Mouse (Mus musculus): ENCODE results near the gene Daw1. TPM values are rescaled to one million over a fixed set of nuclear protein-coding genes. Genes with fewer than 3 reads are reported as not detected.

The Daw1 gene
- total RNA-seq, 2 experiments from 2014 or later = not detected

DNA sequence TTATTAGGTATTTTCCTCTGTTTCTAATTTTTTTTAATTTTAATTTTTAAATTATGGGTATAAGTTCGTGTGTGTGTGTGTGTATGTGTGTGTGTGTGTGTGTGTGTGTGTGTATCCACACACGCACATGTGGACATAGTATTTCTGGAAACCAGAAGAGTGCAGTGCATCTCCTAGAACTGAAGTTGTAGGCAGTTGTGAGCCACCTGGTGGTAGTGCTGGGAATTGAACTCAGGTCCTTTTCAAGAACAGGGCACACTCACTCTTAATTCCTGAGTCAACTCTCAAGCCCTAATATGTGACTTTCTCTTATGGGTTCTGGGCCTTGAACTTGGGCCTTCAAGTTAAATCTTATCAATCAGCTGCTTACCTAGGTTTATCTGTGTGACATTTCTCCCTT, 27.6 kb downstream of the Daw1 start:
- DNase-seq (ENCODE audit: low spot score) = peak; percentile 18

DNA sequence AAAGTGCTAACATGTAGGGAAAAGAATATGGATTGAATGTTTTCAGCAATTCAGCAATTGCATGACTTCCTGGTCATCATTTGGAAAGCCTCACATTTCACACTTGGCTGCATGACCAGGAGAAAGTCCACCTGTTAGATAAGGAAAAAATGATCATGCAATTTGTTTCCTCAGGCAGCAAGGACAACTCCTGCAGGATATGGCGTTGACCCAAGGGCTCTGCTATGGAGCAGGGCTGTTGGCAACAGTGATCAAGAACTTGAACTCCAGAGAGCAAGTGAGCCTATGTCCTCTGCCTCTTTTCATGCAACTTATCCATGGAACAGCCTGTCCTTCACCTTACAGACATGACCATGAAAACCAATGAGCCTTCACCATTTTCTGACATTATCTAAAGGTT, 50.4 kb downstream of the Daw1 start:
- DNase-seq (ENCODE audit: low spot score) = no peak

DNA sequence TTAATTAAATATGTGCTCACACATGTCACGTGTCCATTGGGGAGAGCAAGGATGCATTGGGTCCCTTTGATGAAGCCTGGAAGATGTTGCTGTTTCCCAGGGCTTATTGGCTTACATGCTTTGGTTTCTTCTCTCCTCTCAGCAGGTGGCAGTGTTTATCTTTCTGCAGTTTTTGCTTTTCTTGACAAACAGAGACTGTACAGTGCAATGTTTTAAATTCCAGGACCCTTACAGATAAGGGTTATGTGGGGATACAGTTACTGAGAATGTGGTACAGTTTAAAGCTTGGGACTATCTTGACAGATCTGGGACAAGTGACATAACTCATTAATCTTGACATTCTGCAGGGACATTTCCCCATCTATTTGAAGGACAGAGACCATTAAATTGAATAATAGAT, 58.7 kb downstream of the Daw1 start:
- DNase-seq (ENCODE audit: low spot score) = no peak

DNA sequence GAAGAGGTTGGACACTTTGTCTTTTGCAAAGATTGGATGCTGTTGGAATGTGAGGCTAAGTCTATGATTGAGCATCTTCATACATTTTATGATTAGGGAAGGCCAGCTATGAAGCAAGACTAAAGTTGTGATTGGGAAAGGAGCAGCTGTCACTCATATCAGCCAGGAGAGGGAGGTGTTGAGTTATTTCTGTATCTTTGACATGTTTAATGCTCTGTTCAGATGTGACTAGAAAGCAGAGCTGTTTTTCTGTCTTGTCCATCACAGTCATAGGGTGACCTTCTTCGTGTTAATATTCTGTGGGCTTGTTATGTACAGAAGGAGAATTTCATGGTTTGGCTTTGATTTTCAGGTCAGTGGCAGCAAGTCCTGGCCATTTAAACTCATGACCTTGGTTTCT, 63.5 kb downstream of the Daw1 start:
- no peak for DNase-seq (ENCODE audit: low spot score)

DNA sequence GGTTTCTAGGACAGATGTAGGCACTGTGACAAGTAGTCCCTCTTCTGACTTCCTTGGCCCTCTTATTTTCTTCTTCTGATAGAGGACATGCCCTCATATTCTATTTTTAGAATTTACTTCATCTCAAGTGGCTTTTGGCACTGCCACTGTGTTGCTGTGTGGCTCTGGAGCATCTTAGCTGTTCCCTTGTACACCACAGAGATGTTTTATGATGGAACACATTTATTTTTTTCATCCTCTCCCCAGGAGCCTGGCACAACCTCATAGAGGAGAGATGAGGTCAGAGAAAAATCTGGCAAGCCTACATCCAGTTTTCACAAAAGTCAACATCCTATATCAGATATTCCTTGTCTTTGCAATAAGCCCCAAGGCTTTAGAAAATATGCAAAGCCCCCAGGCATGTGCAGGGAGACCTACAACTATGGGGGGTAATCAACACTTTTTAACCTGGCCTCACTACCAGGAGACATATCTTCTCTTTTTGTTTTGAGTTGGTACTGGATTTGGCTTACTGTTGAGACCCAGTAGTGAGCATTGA, 64.9 kb downstream of the Daw1 start:
- no peak for DNase-seq (ENCODE audit: low spot score)

DNA sequence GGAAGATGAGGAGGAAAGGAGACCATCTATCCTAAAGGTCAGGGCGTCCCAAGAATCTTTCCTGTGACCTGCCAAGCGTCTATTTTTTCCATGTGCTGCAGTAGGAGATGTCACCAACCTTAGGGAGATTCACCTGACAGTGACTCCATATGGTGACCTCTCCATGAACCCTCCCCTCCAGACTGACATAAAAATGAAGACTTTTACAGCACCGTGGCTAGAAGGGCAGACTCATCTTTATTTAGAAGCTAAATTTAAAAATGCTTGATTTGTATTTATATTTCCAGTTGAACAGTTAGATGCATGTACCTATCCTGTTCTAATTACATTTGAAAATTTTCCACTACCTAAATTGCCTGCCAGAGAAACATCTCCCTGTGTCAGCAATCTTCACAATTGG, 68.4 kb downstream of the Daw1 start:
- DNase-seq (ENCODE audit: low spot score) = no peak

DNA sequence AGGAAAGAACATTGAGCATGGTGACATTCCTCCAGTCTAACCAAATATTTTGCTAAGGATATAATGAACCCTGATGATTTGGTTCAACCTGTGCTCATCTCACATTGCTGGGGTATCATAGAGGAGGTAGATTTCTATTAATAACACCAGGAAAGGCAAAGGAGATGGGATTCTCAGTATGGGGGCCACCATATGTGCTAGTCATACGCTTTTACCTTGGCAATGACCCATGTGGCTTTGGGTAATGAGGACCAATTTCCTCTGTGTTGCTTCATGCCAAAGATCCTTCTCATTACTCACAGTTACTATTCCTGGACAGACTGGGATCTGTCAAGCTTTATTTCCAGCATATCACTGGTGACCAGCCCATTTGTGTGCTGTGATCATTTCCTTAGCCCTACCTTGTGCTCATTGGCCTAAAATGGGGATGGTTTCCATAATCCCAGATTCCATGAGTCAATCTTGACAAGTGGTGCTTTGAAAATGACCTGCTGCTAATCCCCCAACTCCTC, 88.7 kb downstream of the Daw1 start:
- DNase-seq (ENCODE audit: low spot score) = no peak

DNA sequence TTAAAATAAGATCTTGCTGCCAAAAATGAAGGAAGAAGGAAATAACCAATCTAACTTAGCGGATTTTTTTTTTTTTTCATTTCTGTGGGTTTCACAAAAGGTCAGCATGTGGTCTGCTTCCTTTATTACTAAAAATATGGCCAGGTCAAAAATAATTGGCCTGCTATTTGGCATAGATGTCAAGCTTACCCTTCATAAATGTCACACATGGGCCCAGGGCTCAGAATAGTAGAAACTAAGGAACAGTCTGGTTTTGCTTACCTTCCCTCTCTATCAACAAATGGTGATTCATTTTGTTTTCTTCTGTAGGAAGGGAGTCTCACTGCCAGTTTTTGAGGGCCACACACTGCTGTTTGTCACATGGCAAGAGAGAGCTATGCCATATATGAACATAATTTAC, 92.2 kb downstream of the Daw1 start:
- DNase-seq (ENCODE audit: low spot score) = no peak

Other genes starting within 250 kb of the Daw1 start
- gene A030005L19Rik, start 246.4 kb upstream of the Daw1 start, total RNA-seq (2021) = not detected
- not detected for gene A030014E15Rik, start 234.8 kb upstream of the Daw1 start, total RNA-seq (2021)
- gene Gm6217, start 228.4 kb upstream of the Daw1 start, total RNA-seq (2021) = not detected
- gene A030003K21Rik, start 216.4 kb upstream of the Daw1 start, total RNA-seq (2021) = not detected
- not detected for gene Gm7544, start 203.7 kb upstream of the Daw1 start, total RNA-seq (2021)
- not detected for gene Gm47955, start 199.5 kb upstream of the Daw1 start, total RNA-seq (2021)
- not detected for gene Gm47959, start 159.2 kb upstream of the Daw1 start, total RNA-seq (2021)
- not detected for gene Slc19a3, start 121.3 kb upstream of the Daw1 start, total RNA-seq (2021)
- gene Krtap28-10, start 117.3 kb upstream of the Daw1 start, total RNA-seq (2021) = not detected
- not detected for gene Gm47969, start 114.8 kb upstream of the Daw1 start, total RNA-seq (2021)
- not detected for gene A030005K14Rik, start 100.4 kb upstream of the Daw1 start, total RNA-seq (2021)
- gene Krtap28-13, start 98.8 kb upstream of the Daw1 start, total RNA-seq (2021) = not detected
- not detected for gene Ccl20, start 43.0 kb upstream of the Daw1 start, total RNA-seq (2021)
- gene Sphkap, start 248.4 kb downstream of the Daw1 start, total RNA-seq (2021) = under 1 TPM; 0.50 TPM

Data from gastrocnemius, adult 18-20 months (tissue).